Mouse (Mus musculus) liver, adult (tissue): ENCODE measurements around the gene Ell3.
"Not testable (repeated sequence)": the region's sequence is repeated elsewhere in the genome, so short reads cannot be mapped to it uniquely, and the experiment has no call there.

Source experiments
- GATA4 ChIP-seq: IDR thresholded peaks from 2 replicates; pipeline ENCODE4 v1.6.1; 2014; ENCODE audit warnings: mild to moderate bottlenecking, low read length; ENCODE audit not compliant: insufficient replicate concordance

Ell3 gene

DNA sequence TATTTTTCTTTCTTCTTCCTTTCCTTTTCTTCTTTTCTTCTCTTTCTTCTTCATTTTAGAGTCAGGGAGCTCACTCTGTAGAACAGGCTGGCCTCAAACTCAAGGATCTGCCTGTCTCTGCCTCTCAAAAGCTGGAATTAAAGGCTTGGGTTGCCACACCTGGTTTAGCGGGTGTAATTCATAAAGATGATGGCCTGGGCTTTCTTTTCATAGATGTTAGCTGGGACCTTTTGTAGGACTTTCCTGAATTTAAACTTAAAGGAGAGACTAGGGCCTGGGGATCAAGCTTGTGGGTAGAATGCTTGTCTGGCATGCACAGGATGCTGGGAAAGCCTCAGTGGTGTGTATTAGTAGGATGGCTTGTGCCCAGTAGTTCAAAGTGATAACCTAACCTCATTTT lies at the start of gene Ell3:
Gene Ell3 (minus strand): TSS at position 101 of the 400 bp plus-strand sequence.
- TF ChIP-seq GATA4, result no peak

DNA sequence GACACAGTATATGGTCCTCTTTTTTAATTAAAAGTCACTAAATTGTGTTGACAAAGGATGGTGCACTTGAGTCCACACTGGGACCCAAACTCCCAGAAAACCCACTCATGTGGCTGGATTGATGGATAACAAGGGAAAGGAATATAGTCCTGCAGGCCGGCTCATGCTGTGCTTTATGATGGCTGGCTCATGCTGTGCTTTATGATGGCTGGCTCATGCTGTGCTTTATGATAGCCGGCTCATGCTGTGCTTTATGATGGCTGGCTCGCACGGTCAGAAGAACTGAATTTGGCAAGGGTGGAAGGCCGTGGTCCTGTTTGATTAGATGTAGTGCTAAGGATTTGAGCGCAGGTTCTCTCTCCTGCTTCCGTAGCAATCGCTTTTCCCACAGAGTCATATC lies 39.5 kb upstream of the Ell3 start:
- TF ChIP-seq GATA4, result no peak

DNA sequence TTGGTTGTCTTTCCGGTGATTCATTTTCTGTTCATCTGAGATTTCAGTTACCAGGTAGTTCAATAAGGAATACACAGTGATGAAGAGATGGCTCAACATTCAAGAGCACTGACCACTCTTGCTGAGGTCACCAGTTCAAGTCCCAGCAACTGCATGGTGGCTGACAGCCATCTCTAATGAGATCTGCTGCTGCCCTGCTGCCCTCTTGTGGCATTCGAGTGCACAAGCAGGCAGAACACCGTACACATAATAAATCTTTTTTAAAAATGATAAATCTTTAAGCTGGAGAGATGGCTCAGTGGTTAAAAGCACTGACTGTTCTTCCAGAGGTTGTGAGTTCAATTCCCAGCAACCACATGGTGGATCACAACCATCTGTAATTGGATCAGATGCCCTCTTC lies 36.4 kb upstream of the Ell3 start:
- TF ChIP-seq GATA4, result no peak

DNA sequence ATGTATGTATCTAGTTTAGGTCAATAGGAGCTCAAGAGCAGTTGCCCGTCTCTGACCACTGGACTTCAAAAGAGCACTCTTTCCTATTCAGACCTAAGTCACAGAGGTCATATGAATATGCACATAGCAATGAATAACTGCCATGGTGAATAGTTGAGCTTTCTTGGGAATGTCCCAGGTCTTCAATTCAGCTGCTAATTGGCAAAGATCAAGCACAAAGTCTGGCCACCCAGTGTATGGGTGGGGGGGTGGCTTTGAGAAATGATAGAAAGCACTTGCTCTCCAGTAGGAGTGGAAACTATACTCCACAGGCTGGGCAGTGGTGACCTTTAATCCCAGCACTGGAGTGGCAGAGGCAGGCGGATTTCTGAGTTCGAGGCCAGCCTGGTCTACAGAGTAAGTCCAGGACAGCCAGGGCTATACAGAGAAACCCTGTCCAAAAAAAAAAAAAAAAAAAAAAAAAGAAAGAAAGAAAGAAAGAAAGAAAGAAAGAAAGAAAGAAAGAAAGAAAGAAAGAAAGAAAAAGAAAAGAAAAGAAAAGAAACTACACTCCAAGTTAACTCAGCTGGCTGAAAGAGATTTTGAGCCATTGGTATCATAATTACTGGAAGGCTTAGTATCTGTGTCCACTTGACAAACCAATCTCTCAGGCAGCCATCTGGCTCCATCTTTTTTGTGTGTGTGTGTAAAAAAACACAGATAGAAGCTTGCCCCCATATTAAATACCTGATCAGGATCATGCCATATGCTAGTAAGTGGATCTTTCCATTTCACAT lies 33.6 kb upstream of the Ell3 start:
- no peak for TF ChIP-seq GATA4

DNA sequence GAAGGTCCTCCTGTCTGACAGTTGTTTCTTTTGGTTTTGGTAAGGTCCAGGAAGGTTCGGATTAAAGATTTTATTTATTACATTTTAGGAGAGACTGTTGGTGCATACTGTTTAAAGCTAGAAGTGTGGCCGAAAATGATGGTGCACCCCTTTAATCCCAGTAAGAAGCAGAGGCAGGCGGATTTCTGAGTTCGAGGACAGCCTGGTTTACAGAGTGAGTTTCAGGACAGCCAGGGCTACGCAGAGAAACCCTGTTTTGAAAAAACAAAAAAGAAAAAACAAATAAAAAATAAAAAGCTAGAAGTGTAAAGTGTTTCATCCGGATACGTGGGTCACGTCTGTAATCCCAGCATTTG lies 30.1 kb upstream of the Ell3 start:
- TF ChIP-seq GATA4, result no peak

DNA sequence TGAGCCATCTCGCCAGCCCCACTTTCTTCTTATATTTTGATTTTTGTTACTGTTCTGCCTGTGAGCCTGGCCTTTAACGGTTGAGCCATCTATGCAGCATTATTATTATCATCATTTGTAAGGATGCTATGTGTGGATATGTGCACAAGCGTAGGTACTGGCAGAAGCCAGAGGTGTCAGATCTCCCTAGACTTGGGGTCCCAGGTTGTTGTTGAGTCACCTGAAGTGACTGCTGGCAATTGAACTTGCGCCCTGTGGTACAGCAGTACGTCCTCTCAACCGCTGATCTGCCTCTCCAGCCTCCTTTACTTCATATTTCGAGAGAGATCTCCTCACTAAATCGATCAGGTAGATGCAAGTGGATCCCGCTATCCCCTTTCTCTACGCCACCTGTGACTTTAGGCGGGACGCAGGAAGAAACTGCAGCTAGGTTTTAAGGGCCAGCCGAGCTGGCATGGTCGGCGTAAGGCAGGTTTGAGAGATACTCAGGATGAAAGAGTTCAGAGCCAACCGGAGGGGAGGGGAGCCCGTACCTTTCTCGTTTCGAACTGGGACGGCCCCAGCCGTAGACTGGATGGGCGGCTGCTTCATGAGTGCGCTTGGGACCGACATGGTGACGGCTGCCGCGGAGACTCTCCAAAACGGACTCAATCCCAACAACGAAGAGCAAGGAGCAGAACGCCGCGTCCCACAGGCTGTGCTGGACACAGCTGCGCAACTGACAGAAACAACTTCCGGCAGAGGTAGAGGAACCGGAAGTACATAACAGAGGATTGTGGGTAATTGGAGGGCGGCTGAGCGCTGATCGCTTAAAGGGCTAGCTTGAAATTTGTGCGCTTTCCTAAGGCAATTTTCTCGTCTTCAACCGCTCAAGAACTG lies 29.5 kb upstream of the Ell3 start, which contains the start of gene Mfap1b:
Gene Mfap1b (minus strand): TSS at position 767 of the 879 bp plus-strand sequence.
- TF ChIP-seq GATA4, result not testable (repeated sequence)

DNA sequence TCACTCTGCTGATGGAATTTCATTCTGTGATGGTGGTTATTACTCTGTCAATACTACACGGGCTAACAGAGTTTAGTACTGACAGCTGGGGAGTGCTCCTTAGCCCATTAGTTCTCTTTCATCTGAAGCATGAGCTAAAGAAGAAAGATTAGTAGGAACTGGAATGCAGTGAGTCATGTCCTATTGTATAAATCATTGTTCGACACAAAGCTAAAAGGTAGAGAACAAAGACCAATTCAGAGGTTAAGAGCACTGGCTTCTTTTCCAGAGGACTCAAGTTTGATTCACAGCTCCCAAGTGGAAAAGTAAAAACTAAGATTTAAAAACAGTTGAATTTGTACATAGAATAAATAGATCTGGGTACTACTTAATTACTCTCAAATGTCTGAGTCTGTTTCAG lies 16.0 kb upstream of the Ell3 start:
- no peak for TF ChIP-seq GATA4

DNA sequence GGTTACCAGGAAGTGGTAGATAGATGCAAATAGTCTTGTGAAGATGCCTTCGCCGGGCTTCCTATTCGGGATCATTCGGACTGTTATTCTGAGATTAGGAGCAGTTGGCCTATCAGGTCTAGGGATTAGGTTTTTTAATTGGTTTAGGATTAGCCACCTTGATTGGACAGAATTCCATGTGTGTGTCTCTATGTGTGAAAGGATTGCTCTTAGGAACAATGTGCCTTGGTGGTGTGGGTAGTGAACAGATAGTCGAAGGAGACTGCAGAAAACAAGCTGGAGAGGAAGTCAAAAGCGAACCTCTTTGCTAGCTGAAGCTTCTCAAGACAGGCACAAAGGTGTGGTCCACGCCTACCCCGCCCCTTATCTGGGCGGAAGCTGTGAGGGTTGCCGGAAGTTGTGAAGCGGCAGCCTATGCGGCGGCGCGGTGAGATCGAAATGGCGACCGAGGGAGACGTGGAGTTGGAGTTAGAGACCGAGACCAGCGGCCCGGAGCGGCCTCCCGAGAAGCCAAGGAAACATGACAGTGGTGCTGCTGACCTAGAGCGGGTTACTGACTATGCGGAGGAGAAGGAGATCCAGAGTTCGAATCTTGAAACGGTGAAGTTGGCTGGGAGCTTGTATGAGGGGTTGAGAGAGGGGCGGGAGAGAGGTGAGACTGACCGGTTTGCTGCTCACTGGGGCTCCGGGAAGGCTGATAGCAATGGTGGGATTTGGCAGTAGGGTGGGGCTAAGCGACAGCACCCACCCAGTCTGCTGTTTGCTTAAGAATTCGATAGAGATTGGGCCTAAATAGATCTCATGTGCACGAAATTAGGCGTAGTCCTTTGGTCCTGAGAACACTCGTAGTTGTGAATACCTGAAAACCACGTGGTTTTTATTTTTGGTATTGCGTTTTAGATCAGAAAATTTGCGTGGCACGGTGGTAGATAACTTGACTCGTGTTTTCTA lies 12.9 kb upstream of the Ell3 start, which contains the start of gene Serinc4:
Gene Serinc4 (minus strand): TSS at position 90 of the 951 bp plus-strand sequence.
- TF ChIP-seq GATA4, result peak; percentile 82; the same call in 1 of the 2 replicates

DNA sequence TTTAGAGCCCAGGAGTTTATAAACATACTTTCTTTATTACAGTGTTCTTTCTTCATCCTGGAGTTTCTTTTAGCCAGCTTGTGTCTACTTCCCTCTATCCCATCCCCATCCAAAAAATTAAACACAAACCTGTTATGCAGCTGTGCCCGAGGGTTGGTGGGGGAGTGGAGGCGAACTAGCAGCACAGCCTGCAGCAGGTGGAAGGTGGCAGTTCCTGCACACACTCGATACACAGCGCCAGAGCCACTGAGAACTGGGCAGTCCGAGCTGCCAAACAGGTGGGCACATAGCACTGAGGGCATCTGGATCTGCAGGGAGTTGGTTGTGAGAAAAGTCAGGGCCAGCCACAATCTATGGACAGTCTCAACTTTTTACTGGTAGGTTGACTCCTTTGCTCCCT lies 11.5 kb upstream of the Ell3 start:
- no peak for TF ChIP-seq GATA4

DNA sequence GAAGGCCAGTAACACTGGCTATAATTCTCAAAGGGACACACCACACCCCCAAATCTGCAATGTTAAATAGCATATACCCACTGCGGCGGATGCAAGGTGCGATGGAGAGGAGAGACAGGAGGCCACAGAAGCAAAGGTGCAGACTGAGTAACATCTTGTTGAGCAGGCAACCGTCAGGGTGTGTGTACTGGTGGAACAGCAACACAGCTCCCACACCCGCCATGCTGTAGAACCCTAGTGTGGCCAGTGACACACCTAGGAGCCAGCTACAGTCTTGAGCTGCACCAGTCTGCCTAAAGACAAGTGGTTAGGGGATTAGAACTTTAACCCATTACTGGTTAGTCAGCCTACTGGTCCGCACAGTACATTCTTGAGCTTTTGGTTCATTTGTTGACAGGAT lies 9.8 kb upstream of the Ell3 start:
- TF ChIP-seq GATA4, result no peak

DNA sequence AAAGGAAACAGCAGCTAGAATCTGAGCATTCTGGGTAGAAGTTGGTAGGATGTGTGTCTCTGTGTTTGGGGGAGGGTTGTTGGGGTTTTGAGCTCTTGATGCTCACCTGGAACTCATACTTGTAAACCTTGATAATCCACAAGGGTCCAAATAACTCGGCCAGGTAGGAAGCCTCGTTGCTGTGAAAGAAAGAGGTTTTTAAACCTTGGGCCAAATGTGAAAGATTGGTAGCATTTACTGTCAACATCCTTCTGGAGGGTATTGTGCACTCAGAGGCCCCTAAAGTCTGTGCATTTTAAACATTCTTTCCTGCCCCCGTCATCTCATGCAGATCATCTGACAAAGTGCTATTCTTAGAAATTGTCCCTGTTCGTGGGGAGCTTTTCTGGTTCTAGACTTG lies 8.9 kb upstream of the Ell3 start, which contains the start of gene Hypk:
Gene Hypk (plus strand): TSS at position 301 of the 400 bp plus-strand sequence.
- no peak for TF ChIP-seq GATA4

DNA sequence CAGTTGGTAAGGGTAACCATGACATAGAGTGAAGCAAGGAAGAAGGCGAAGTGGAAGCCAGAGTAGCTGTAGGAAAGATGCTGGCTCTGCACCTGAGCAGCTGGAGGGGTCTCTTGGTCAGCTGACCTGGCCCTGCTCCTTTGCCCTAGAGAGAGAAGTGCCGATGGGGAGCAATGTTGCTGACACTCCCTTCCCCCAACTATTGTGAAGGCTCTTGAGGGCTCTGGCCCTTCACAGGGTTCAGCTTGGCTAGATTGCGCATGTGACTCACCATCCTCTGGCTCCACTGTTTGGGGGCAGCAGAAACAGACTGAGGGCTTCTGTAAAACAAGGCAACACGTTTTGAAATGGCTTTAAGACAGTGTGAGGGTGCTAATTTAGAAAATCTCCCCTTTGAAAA lies 8.3 kb upstream of the Ell3 start:
- no peak for TF ChIP-seq GATA4

DNA sequence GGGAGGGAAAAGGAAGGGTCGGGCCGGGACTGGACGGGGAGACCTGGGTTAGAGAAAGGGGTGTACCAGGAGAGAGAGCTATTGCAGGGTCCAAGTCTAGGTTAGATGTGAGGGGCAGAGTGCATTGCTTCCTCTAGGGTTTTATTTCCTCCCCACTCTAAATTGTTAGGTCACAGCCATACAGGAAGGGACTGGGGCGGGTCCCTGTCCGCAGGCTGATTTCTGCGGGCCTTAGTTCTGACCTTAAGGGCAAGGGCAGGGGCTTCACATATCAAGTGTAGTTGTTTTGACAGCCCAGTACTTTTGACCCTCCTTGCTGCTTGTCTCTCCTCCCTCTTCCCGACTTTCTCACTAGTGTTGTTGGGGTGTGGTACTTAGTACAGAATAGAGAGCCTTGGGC lies 6.0 kb upstream of the Ell3 start:
- no peak for TF ChIP-seq GATA4

DNA sequence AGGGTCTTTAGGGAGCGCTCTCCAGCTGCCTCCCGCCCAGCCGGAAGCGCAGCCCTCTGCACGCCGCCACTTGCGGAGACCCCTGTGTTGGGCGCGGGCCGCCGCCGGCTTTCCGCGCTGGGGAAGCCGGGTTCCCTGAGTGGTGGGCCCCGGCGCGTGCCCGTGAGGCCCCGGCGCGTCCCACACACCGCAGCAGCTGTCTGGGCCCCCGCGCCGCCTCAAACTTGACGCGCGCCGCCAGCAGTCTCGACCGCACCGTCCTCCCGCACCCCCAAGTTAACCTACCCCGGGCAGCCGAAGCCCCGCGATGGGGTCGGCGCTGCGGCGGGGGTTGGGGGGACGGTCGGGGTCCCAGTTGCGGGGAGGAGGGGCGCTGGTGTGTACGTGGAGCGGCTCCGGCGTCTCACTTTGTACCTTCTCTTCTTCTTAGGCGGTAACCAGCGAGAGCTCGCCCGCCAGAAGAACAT lies 5.5 kb upstream of the Ell3 start:
- no peak for TF ChIP-seq GATA4
